Mouse (Mus musculus) megakaryocyte, adult 5-6 weeks (primary cell): ENCODE measurements around the gene Agtr1a. TPM values are rescaled to one million over a fixed set of nuclear protein-coding genes. Genes with fewer than 3 reads are reported as not detected.

Source experiments
- ATAC-seq: 2 replicates; pipeline ENCODE4 v1.8.0; 2016; ENCODE audit warnings: mild to moderate bottlenecking, inconsistent platforms; ENCODE audit not compliant: poor library complexity, severe bottlenecking
- total RNA-seq, 2 experiments: library from RNA; stranded (forward) in 1 of 2; stranded (reverse) in 1 of 2; fragments of 153-499, 151-499 nt in 1 of 2; fragments of 221-1000, 200-1000 nt in 1 of 2; gene quantifications; 2 replicates each; pipeline versions ENCODE4 v1.2.3 to v1.2.4; 2015 to 2017

The Agtr1a gene
- total RNA-seq (2015), result 0.40 and 1.4 TPM in 2 replicates
- total RNA-seq (2017), result 0.49 TPM in 1 of 2 replicates, not detected in the other

DNA sequence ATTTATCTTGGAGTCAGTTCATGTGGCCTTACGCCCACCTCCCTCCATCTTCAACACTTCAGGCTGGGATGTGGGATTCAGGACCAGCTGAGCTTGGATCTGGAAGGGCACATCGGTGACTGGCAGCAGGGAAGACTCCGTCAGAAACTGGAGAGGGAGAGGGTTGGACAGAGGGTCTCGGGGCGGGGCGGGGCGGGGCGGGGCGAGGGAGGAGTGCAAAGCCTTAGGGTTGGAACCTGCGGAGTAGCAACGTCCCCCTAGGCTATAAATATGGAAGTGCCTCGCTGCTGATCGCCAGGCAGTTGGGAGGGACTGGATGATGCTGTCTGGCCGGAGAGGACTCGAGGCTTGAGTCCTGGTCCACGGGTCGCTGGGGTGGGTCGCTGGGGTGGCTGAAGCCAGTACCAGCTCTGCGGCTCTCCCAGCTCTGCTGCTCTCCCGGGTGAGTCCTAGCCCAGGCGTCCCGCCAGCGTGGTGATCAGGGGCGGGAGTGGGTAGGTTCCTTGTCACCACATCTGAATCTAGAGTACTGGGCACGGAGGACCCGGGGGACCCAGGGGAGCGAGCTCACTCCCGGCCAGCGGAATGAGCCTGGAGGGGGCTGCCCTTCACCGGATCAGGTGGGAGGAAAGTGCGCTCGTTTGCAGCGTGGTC is at the start of gene Agtr1a:
Gene Agtr1a (plus strand): TSS at position 294 of the 654 bp plus-strand sequence.
- ATAC-seq, result no peak

DNA sequence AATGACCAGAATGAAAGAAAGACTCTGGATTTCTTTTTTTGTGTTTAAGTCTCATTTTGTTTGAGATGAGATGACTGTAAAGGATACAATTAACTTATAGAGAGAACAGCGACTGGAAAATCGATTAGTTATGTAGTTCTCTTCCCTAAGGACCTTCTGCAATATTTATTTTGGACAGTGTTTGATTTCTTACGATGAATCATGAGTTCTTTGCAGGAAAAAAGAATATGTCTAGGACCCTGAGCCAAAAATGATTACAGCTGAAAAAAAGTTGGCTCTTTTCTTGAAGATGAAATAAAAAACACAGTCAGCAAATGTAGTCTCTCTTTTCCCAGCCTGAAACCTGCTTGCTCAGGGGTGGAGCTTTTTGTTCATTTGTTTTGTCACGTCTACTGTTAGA is 26.0 kb upstream of the Agtr1a start:
- ATAC-seq, result no peak

DNA sequence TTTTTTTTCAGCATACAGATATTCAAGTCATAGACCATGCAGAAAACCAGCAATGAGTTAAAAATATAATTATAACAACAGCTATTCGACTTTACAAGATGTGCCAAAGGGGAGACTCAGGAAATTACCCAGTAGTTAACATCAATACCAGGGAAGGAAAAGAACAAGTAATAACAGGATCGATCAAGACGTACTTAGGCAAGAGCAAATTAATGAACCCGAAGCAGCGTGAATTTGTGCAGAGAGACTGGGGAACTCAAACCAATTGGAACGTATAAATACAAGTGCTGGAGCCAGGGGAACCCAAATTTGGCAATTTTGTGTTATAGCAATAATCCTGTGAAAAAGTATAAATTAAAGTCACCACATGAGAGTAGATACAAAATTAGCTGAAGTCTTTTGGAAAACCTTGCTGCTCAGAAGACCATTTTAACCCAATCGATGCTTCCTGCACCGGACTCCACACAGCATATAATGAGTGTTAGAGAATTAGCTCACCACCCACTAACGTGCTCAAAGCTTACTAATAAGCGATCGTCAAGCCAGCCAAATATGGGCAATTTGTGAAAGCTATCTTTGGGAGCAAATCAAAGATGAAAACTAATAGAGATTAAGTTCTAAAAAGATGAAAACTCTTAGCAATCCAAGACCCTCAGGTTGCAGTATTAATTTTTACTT is 11.4 kb upstream of the Agtr1a start:
- no peak for ATAC-seq

GRCm38 (mm10) chr13:30331061-30331460 is 5.2 kb upstream of the Agtr1a start:
- ATAC-seq, result no peak

GRCm38 (mm10) chr13:30331851-30332250 is 4.4 kb upstream of the Agtr1a start:
- ATAC-seq, result no peak

- ATAC-seq, result peak; percentile 40; the same call in 1 of the 2 replicates
Measured at GRCm38 (mm10) chr13:30332581-30332980, 3.7 kb upstream of the Agtr1a start.

GRCm38 (mm10) chr13:30334667-30335066 is 1.6 kb upstream of the Agtr1a start:
- no peak for ATAC-seq

GRCm38 (mm10) chr13:30336913-30337312 is 672 bp downstream of the Agtr1a start:
- ATAC-seq, result no peak

DNA sequence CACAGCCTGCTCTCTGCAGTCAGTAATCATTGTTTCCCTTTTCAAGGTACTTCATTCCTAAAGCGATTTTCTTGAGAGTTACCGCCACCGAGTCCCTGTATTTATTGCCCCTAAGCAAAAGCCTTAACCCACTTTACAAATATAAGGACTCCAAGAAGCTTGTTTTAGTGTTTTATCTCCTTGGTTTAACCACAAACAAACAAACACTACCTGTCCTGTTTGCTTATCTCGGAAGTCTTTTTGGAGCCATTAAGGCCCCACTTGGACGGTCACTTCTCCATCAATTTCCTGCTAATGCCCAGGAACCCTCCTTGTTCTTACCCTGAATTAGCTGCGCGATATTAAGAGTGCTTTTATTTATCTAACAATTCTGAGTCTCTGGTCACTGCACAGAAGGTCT is 1.4 kb downstream of the Agtr1a start:
- no peak for ATAC-seq

GRCm38 (mm10) chr13:30338576-30338975 is 2.3 kb downstream of the Agtr1a start:
- ATAC-seq, result no peak

DNA sequence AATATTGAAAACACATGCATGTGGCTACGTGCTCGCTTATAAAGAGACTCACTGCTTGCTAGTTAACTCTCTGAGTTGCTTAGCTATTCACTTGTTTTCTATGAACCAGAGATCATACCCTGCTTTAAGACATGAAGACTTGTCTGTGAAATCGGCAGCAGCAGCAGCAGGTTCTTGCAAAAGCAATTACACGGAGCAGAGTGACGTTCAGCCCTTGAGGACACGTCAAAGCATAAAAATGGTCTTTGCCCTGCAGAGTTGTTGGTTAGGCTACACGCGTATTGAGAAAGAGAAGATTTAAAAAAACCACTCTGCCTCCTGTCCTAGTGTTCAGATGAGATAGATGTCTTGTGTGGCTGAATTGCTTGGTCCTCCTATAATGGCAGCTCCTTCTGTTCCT is 3.7 kb downstream of the Agtr1a start:
- ATAC-seq, result no peak

- no peak for ATAC-seq
Measured at GRCm38 (mm10) chr13:30341987-30342898, 6.0 kb downstream of the Agtr1a start.

DNA sequence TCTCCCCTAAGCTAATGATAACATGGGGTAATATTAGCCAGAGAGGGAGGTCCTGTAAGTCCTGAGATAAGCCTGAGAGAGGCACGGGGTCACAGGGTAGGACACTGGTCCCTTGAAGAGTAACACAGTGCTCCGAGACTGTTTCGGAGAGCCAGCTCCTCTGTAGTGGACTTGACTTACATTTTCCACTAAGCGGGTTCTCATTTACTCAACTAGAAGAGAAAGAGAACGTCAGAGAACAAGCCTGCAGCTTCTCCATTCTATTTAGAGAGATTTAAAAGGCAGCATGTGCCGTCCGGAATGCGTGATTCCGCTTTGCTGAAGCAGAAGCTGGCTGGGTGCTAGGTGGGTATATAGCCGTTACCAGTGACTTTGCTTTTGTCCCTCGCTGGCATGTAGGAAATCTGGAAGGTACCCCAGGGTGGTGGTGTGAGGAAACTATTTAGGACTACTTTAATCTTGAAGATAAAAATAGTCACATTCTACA is 9.2 kb downstream of the Agtr1a start:
- ATAC-seq, result no peak

GRCm38 (mm10) chr13:30346881-30347280 is 10.6 kb downstream of the Agtr1a start:
- no peak for ATAC-seq

- ATAC-seq, result no peak
Measured at GRCm38 (mm10) chr13:30348306-30348705, 12.1 kb downstream of the Agtr1a start.

DNA sequence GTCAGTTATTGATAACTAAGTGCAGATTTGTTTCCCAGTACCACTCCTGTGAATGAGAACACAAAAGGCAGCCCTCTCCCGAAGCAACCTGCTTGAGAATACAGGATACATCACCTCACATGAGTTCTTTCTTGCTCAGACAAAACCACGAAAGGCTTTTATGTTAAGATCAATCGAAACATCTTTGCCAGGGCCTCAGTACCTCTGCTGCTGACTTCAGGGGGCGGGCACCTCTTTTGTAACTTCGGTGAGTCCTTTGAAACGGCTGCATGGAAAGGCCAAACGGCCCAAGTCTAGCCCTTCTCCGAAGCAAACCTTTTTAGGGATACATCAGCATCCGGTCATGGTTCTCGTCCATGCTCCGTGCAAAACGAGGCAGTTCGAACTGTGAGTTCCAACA is 15.7 kb downstream of the Agtr1a start:
- ATAC-seq, result no peak

DNA sequence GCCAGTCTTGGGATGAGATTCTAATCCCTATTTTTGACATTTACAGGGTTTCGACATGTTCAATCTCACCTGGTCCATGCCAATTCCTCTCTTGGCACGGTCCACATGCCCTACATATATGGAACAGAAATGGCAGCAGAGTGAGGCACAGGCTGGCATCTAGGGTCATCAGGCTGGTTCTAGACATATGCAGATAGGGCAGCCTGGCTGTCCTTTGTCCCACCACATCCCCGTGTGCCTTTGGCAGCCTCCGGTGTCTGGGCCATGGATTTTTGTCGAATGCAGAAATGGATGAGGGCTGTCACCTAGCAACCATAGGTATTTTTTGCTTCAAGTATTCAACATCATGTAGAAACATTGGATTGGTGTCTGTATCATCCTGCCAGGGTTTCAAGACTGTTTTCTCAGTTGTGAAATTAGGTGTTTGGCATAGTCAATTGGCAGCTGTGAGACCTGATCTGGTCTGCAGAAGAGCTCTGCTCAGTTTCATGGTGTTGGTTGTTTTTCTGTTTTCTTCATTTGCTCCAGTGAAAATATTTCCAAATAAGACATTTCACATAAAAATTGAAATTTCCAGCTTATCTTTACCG is 18.8 kb downstream of the Agtr1a start:
- no peak for ATAC-seq

- no peak for ATAC-seq
Measured at GRCm38 (mm10) chr13:30355979-30356378, 19.7 kb downstream of the Agtr1a start.

DNA sequence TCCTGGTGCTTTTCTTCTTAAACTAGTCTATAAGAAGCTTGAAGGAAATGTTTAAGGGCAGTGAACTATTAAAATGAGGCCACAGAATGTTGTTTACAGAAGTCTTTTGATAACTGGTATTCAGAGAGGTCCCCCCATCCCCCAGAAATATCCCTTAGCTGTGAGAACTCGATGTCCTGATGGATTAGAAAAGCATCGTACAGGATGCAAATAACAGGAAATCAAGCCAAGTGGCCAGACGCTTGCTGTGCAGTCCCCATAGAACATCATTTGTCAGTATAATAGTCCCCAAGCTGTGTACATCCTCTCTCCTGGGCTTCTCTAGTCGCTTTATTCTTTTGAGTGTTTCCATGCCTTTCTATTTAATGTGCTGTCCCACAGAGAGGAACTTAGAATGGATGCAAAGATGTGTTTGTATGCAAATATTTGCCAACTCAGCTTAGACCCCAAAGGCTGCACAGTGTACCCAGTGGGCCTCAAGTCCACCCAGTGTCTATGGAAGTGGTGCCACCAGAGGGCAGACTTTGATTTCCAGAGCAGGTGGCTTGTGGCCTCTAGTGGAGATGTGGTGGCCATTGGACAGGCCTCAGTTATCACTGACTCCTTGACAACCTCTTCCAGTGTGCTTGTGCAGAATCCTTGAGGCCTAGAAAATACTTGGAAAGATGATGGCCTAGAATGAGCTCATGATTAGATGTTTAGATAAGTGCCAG is 22.4 kb downstream of the Agtr1a start:
- ATAC-seq, result no peak

- no peak for ATAC-seq
Measured at GRCm38 (mm10) chr13:30359886-30360285, 23.6 kb downstream of the Agtr1a start.
